Comparison of ENCODE assay signal across 27 mouse cellular contexts in genomic region chr14:48476278-48476677, GRCm38 (mm10). TPM values are rescaled to one million over a fixed set of nuclear protein-coding genes. Genes with fewer than 3 reads are reported as not detected.
DNase-seq lines count a peak whose midpoint lies in the region; ATAC-seq and TF ChIP-seq lines count a peak whose summit lies in the region.
"Had no signal": no experiment of that assay in that cellular context is flagged by ENCODE, and none has a peak within 500 bp of the region (broad histone marks: within the 10 kb centered on the region; RNA-seq: fewer than 3 reads in every experiment).

No protein-coding gene starts in this region.

- TF ChIP-seq EP300 in lung, postnatal 0 days (IDR thresholded peaks at IDR 0.05): peak; percentile 43

- H3K4me1 ChIP-seq in liver, adult 2 months (ENCODE audit: control insufficient read depth, insufficient read depth, low read length): peaks cover 4% of the 10 kb centered on the region; the same call in 1 of the 2 replicates
- no peaks in the 10 kb centered on the region for H3K4me1 ChIP-seq in lung, postnatal 0 days (ENCODE audit: insufficient read depth, low read depth, low read length)
- H3K4me1 ChIP-seq in embryonic facial prominence, embryonic 14.5 days (ENCODE audit: control insufficient read depth, insufficient read depth, low read length): no peaks in the 10 kb centered on the region
- H3K4me1 ChIP-seq in heart, embryonic 12.5 days (replicated peaks): 0 out of 2 replicates have a peak, but pooled peaks cover 18% of the 10 kb centered on the region
- H3K4me1 ChIP-seq: embryonic facial prominence, embryonic 15.5 days; forebrain, embryonic 15.5 days; megakaryocyte, embryonic 14.5 days had no signal

- no peaks in the 10 kb centered on the region for H3K79me2 ChIP-seq in liver, adult 2 months (ENCODE audit: control insufficient read depth, insufficient read depth, low read length)

- ATAC-seq in lung, postnatal 0 days: peak; percentile 82
- no peak for ATAC-seq in embryonic facial prominence, embryonic 14.5 days (ENCODE audit: low read depth)
- ATAC-seq in heart, embryonic 12.5 days (ENCODE audit: insufficient number of reproducible peaks, low FRiP score): no peak
- ATAC-seq: CD4-positive, CD25-positive, alpha-beta regulatory T cell, adult 4 months; forebrain, embryonic 15.5 days; liver, embryonic 12.5 days had no signal

- no peak overlapping the region for H3K9ac ChIP-seq in liver, adult 2 months (ENCODE audit: low read depth, low read length)
- no peak overlapping the region for H3K9ac ChIP-seq in lung, postnatal 0 days (replicated peaks; ENCODE audit: low read depth)
- H3K9ac ChIP-seq in embryonic facial prominence, embryonic 14.5 days (ENCODE audit: low read depth, low read length): no peak overlapping the region
- H3K9ac ChIP-seq in heart, embryonic 12.5 days: no peak overlapping the region
- H3K9ac ChIP-seq: embryonic facial prominence, embryonic 15.5 days; forebrain, embryonic 15.5 days; hindbrain, embryonic 14.5 days; liver, embryonic 12.5 days had no signal

- no peak for TF ChIP-seq CTCF in liver, adult 2 months (IDR thresholded peaks at IDR 0.05; ENCODE audit: low read depth, low read length)
- TF ChIP-seq CTCF in lung, postnatal 0 days (IDR thresholded peaks at IDR 0.05): no peak

- TF ChIP-seq POLR2A in liver, adult 2 months (IDR thresholded peaks at IDR 0.05; ENCODE audit: extremely low read depth, insufficient read depth, low read length): no peak

- peak overlapping the region; percentile 64 for H3K27ac ChIP-seq in liver, adult 2 months (replicated peaks; ENCODE audit: insufficient read depth, low read depth, low read length)
- 0 out of 2 replicates have a peak overlapping the region, but pooled peaks have one; percentile 54 for H3K27ac ChIP-seq in lung, postnatal 0 days (ENCODE audit: low read length)
- H3K27ac ChIP-seq in embryonic facial prominence, embryonic 14.5 days (replicated peaks; ENCODE audit: low read depth, low read length): no peak overlapping the region
- no peak overlapping the region for H3K27ac ChIP-seq in heart, embryonic 12.5 days (ENCODE audit: poor library complexity, severe bottlenecking)
- H3K27ac ChIP-seq: embryonic facial prominence, embryonic 15.5 days; forebrain, embryonic 15.5 days; heart, embryonic 10.5 days; hindbrain, embryonic 14.5 days; kidney, postnatal 0 days had no signal

- no peaks in the 10 kb centered on the region for H3K9me3 ChIP-seq in lung, postnatal 0 days (ENCODE audit: low read length)
- H3K9me3 ChIP-seq in embryonic facial prominence, embryonic 14.5 days (ENCODE audit: control insufficient read depth, low read length): no peaks in the 10 kb centered on the region
- no peaks in the 10 kb centered on the region for H3K9me3 ChIP-seq in heart, embryonic 12.5 days (replicated peaks)
- H3K9me3 ChIP-seq: embryonic facial prominence, embryonic 15.5 days; forebrain, embryonic 15.5 days; heart, embryonic 10.5 days; liver, embryonic 12.5 days; megakaryocyte, embryonic 14.5 days had no signal

- H3K4me3 ChIP-seq in liver, adult 2 months (ENCODE audit: insufficient read depth, low read depth, low read length): no peak overlapping the region
- H3K4me3 ChIP-seq in lung, postnatal 0 days (ENCODE audit: low read depth, low read length): no peak overlapping the region
- H3K4me3 ChIP-seq in embryonic facial prominence, embryonic 14.5 days (ENCODE audit: low read depth, low read length): no peak overlapping the region
- no peak overlapping the region for H3K4me3 ChIP-seq in heart, embryonic 12.5 days
- H3K4me3 ChIP-seq: embryonic facial prominence, embryonic 15.5 days; forebrain, embryonic 15.5 days; heart, embryonic 10.5 days; liver, embryonic 12.5 days; megakaryocyte, embryonic 14.5 days had no signal

- no peak for DNase-seq in liver, adult 2 months (ENCODE audit: extremely low read depth, low read depth, low spot score)
- no peak for DNase-seq in liver
- DNase-seq in lung, postnatal 0 days (ENCODE audit: low spot score): peak; percentile 74
- no peak for DNase-seq in lung, postnatal 36 days
- peak; percentile 33 for DNase-seq in embryonic facial prominence, embryonic 14.5 days (ENCODE audit: low spot score)
- peak; percentile 44 for DNase-seq in lung, postnatal 10 days
- DNase-seq in kidney, postnatal 36 days: no peak
- DNase-seq: adrenal gland, postnatal 25 days; cerebellum, adult 11-12 months; cerebellum, adult 9-11 months; embryo, embryonic 11 days; gastrocnemius, postnatal 25 days; heart, adult 11 months; heart, postnatal 36 days; kidney, adult 8-10 months; layer of hippocampus, postnatal 36 days; midbrain, embryonic 14.5 days; right cerebral cortex, postnatal 25 days had no signal

- peaks cover 13% of the 10 kb centered on the region for H3K36me3 ChIP-seq in liver, adult 2 months (ENCODE audit: control insufficient read depth, insufficient read depth, low read length)
- no peaks in the 10 kb centered on the region; the same call in 1 of the 2 replicates for H3K36me3 ChIP-seq in lung, postnatal 0 days (ENCODE audit: insufficient read depth, low read length)
- H3K36me3 ChIP-seq in embryonic facial prominence, embryonic 14.5 days (ENCODE audit: control insufficient read depth, insufficient read depth, low read length): peaks cover 38% of the 10 kb centered on the region
- peaks cover 24% of the 10 kb centered on the region for H3K36me3 ChIP-seq in heart, embryonic 12.5 days

- H3K4me2 ChIP-seq in lung, postnatal 0 days (replicated peaks; ENCODE audit: low read depth, low read length): no peak overlapping the region
- no peak overlapping the region for H3K4me2 ChIP-seq in embryonic facial prominence, embryonic 14.5 days (ENCODE audit: low read depth, low read length)
- H3K4me2 ChIP-seq in heart, embryonic 12.5 days: no peak overlapping the region
- H3K4me2 ChIP-seq: embryonic facial prominence, embryonic 15.5 days; forebrain, embryonic 15.5 days; hindbrain, embryonic 14.5 days; liver, embryonic 12.5 days had no signal

- WGBS in liver, adult 2 months: 76% methylated on average over 8 of the region's 8 CpGs
- WGBS in lung, postnatal 0 days: 26% methylated on average over 8 of the region's 8 CpGs
- 54% methylated on average over 8 of the region's 8 CpGs for WGBS in embryonic facial prominence, embryonic 14.5 days
- 63% methylated on average over 8 of the region's 8 CpGs for whole genome bisulfite sequencing in heart, embryonic 12.5 days

- no peaks in the 10 kb centered on the region for H3K27me3 ChIP-seq in liver, adult 2 months (ENCODE audit: control insufficient read depth, insufficient read depth, low read length)
- H3K27me3 ChIP-seq in lung, postnatal 0 days (replicated peaks; ENCODE audit: insufficient read depth, low read length): no peaks in the 10 kb centered on the region
- no peaks in the 10 kb centered on the region for H3K27me3 ChIP-seq in embryonic facial prominence, embryonic 14.5 days (replicated peaks; ENCODE audit: control insufficient read depth, insufficient read depth, low read length)
- no peaks in the 10 kb centered on the region for H3K27me3 ChIP-seq in heart, embryonic 12.5 days (replicated peaks)
- H3K27me3 ChIP-seq: embryonic facial prominence, embryonic 15.5 days; forebrain, embryonic 15.5 days; liver, embryonic 12.5 days; megakaryocyte, embryonic 14.5 days had no signal

RNA-seq across cellular contexts. Expression of gene Tmem260, which starts 30.4 kb away (rescaled TPM):
- total RNA-seq in liver, adult 2 months (2014; rRNA removed): 16.2 and 18.7 TPM in 2 replicates
- 9.7 and 11.8 TPM in 2 replicates for polyA plus RNA-seq in liver, adult 2 months (2012; rRNA removed)
- polyA plus RNA-seq in lung, postnatal 0 days (2015; fragmentation: Nextera tagmentation; extraction: Ambion mirVana): 10.0 and 13.9 TPM in 2 replicates
- 21.5 and 24.3 TPM in 2 replicates for polyA plus RNA-seq in embryonic facial prominence, embryonic 14.5 days (2014; fragmentation: Nextera tagmentation; extraction: Ambion mirVana)
- polyA plus RNA-seq in heart, embryonic 12.5 days (2016; fragmentation: Nextera tagmentation; extraction: Ambion mirVana): 17.2 and 18.2 TPM in 2 replicates

Comparison
In these comparisons a context has a peak if more than half of its experiments do, and no peak if none do; other contexts are left out.
1. DNase-seq: peak in lung, postnatal 0 days (single experiment), embryonic facial prominence, embryonic 14.5 days (single experiment) and lung, postnatal 10 days (single experiment); none in liver, adult 2 months (single experiment), liver (single experiment), lung, postnatal 36 days (single experiment) and kidney, postnatal 36 days (0 of 2).
2. H3K27ac ChIP-seq: peak in liver, adult 2 months (single experiment) and lung, postnatal 0 days (single experiment); none in embryonic facial prominence, embryonic 14.5 days (single experiment) and heart, embryonic 12.5 days (single experiment).